Mouse (Mus musculus) effector memory CD4-positive, alpha-beta T cell, adult 7 months (primary cell): ENCODE measurements around the gene Rpp25. TPM values are rescaled to one million over a fixed set of nuclear protein-coding genes. Genes with fewer than 3 reads are reported as not detected.

Experiments
- polyA plus RNA-seq: library from polyadenylated mRNA; unstranded; fragments of 100-300 nt; shearing (Covaris generic); gene quantifications from one replicate; pipeline ENCODE4 v1.2.1, GENCODE M21; 2017

Rpp25 gene
- polyA plus RNA-seq: not detected

GRCm38 (mm10) chr9:57503622-57504380 is at the start of gene Rpp25:
Rpp25 (plus strand) TSS chr9:57504026.

GRCm38 (mm10) chr9:57467896-57468549 is 35.8 kb upstream of the Rpp25 start, which contains the start of gene Scamp5:
Scamp5 (minus strand) TSS chr9:57468060.

GRCm38 (mm10) chr9:57521056-57521911 is 17.5 kb downstream of the Rpp25 start, which contains the start of gene Cox5a:
Cox5a (plus strand) TSS chr9:57521274.

DNA sequence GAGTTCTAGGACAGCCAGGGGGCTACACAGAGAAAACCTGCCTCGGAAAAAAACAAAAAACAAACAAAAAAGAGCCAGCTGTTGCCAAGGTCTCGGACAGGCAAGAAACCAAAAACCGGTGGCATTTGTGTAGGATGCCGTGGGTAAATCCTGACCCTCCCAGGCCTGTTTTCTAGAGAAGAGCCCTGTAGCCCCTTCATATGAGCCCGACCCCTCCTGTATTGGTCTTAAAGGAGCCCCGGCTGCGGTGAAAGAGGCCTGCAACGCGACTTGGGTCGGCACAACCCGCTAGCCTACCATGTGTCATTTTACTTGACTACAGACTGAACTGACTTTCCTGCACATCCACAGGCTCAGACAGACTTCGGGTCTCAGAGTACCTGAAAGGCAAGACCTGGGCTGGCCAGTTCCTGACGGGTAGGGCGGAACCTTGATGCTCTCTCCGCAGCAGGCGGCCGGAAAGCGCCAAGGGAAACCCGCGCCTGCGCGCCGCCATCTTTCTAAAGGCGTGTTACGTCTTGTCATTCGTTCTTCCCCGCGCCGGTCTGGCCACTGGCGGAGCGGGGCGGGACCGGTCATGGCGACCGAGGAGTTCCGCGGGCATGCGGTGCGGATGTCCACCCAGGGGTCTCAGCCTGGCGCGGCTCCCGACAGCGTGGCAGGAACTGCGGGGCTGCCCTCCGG is 33.4 kb downstream of the Rpp25 start, which contains the start of gene Fam219b:
TSS of gene Fam219b (plus strand) at position 485 of the 684 bp plus-strand sequence.

DNA sequence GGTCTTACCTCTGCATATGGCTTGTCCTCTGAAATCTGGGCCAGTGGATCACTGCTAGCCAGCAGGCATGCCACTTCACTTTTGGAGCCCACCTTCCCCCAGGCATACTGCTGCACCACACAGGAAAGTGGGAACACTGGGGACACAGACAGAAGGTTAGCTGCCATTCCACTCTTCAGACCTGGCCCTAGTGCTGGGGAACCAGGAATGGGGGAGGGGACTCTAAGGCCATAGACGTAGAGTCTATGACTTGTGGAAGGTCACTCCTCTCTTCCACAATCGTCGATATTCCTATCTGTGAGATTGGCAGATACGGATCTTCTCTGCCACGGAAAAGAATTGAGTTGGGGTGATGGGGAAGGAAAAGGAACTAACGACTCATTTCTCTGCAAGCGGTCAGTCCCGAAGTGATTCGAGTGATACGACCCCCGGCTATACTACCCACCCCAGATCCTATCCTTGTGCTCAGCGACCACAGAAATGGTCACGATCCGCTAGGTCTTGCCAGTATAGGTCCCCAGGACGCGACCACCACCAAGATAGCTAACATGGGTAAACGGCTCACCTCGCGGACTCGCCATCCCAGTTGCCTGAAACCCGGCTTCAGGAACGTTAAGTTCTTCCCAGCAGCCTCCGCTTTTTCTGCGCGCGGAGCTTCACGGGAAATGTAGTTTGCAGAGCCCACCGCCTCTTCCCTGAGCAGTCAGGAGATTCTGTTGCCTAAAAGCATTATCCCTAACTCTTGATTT is 48.5 kb downstream of the Rpp25 start, which contains the start of gene Mpi:
TSS of gene Mpi (minus strand) at position 625 of the 749 bp plus-strand sequence.

Other genes starting within 250 kb of the Rpp25 start
- gene 1700017B05Rik, start 241.4 kb upstream of the Rpp25 start, polyA plus RNA-seq: 13.4 TPM
- 85.0 TPM for gene Ppcdc, start 63.9 kb upstream of the Rpp25 start, polyA plus RNA-seq
- gene Scamp5, start 36.0 kb upstream of the Rpp25 start, polyA plus RNA-seq: 0.30 TPM
- gene Cox5a, start 17.2 kb downstream of the Rpp25 start, polyA plus RNA-seq: 261 TPM
- gene Fam219b, start 33.5 kb downstream of the Rpp25 start, polyA plus RNA-seq: 11.2 TPM
- 8.5 TPM for gene Mpi, start 48.7 kb downstream of the Rpp25 start, polyA plus RNA-seq
- gene Scamp2, start 56.9 kb downstream of the Rpp25 start, polyA plus RNA-seq: 77.3 TPM
- 33.8 TPM for gene Ulk3, start 85.4 kb downstream of the Rpp25 start, polyA plus RNA-seq
- not detected for gene Cplx3, start 102.3 kb downstream of the Rpp25 start, polyA plus RNA-seq
- gene Lman1l, start 116.7 kb downstream of the Rpp25 start, polyA plus RNA-seq: not detected
- gene Csk, start 149.6 kb downstream of the Rpp25 start, polyA plus RNA-seq: 81.2 TPM
- not detected for gene Cyp1a2, start 179.7 kb downstream of the Rpp25 start, polyA plus RNA-seq
- gene Cyp1a1, start 183.9 kb downstream of the Rpp25 start, polyA plus RNA-seq: not detected
- 24.8 TPM for gene Edc3, start 204.5 kb downstream of the Rpp25 start, polyA plus RNA-seq